Mouse (Mus musculus) heart, embryonic 12.5 days (tissue): ENCODE measurements around the gene Creb3l2. TPM values are rescaled to one million over a fixed set of nuclear protein-coding genes. Genes with fewer than 3 reads are reported as not detected.

Experiments
- ATAC-seq: fragments of 200-750 bp; cut with Nextera tagmentation; 2 replicates; pipeline ENCODE4 v1.8.0; 2017; ENCODE audit warnings: moderate TSS enrichment, moderate library complexity; ENCODE audit not compliant: insufficient number of reproducible peaks, low FRiP score
- H3K27ac ChIP-seq: fragments of 300-500 bp; sonication (generic); 2 replicates; pipeline ENCODE4 v1.5.1; 2016; ENCODE audit warnings: mild to moderate bottlenecking, moderate library complexity; ENCODE audit not compliant: poor library complexity, severe bottlenecking
- H3K27me3 ChIP-seq: fragments of 300-500 bp; sonication (generic); replicated peaks from 2 replicates; pipeline ENCODE4 v1.6.1; 2016; ENCODE audit warnings: mild to moderate bottlenecking, moderate library complexity
- H3K36me3 ChIP-seq: fragments of 300-500 bp; sonication (generic); 2 replicates; pipeline ENCODE4 v1.6.1; 2016; ENCODE audit warnings: mild to moderate bottlenecking, moderate library complexity
- H3K4me1 ChIP-seq: fragments of 300-500 bp; sonication (generic); replicated peaks from 2 replicates; pipeline ENCODE4 v1.6.1; 2016; ENCODE audit warnings: mild to moderate bottlenecking
- H3K4me2 ChIP-seq: fragments of 300-500 bp; sonication (generic); 2 replicates; pipeline ENCODE4 v1.6.1; 2016; ENCODE audit warnings: mild to moderate bottlenecking, moderate library complexity
- H3K4me3 ChIP-seq: fragments of 300-500 bp; sonication (generic); 2 replicates; pipeline ENCODE4 v1.5.1; 2016; ENCODE audit warnings: mild to moderate bottlenecking
- H3K9ac ChIP-seq: fragments of 300-500 bp; sonication (generic); 2 replicates; pipeline ENCODE4 v1.6.1; 2016; ENCODE audit warnings: mild to moderate bottlenecking, moderate library complexity
- H3K9me3 ChIP-seq: fragments of 300-500 bp; sonication (generic); replicated peaks from 2 replicates; pipeline ENCODE4 v1.6.1; 2016; ENCODE audit warnings: mild to moderate bottlenecking, moderate library complexity
- WGBS: fragments of 180-500 bp; shearing (Covaris S2); methylation state at CpG from one replicate; pipeline ENCODE4 v1.1.7; 2016; 5-methylcytosine and 5-hydroxymethylcytosine counted together
- polyA plus RNA-seq: library from polyadenylated mRNA; unstranded; fragments of >200 nt; fragmentation: Nextera tagmentation; extraction: Ambion mirVana; gene quantifications from 2 replicates; pipeline ENCODE4 v1.2.1, GENCODE M21; 2016

The Creb3l2 gene
- polyA plus RNA-seq, 1 experiment from 2014 or later: 49.4 TPM

DNA sequence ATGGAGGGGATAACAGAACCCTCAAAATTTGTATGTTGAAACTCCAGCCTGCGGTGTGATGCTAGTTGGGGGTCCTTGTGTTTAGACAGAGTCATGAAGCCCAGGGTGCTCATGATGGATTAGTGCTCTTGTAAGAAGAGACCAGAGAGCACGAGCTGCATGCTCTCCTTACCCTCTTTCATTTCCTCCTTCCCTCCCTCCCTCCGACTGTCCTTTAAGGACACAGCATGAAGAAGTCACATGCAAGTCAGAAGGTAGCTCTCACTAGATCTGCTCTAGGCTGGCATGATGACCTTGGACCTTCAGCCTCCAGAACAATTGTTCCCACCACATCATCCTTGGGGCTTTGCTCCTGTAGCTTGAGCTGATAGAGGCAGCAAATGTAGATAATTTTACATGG is 30.2 kb downstream of the Creb3l2 start:
- Histone ChIP-seq H3K9me3 (no peaks in the 10 kb centered on the region), H3K36me3 (peaks cover 20% of the 10 kb centered on the region; the same call in 1 of the 2 replicates), H3K4me3 (no peak overlapping the region), H3K4me1 (peaks cover 87% of the 10 kb centered on the region), H3K27me3 (no peaks in the 10 kb centered on the region), H3K4me2 (no peak overlapping the region), H3K9ac (no peak overlapping the region), H3K27ac (peak overlapping the region; percentile 45)
- ATAC-seq: no peak
- WGBS: 65% methylated on average over 3 of the region's 3 CpGs

GRCm38 (mm10) chr6:37409829-37410228 is 32.1 kb downstream of the Creb3l2 start:
- no peaks in the 10 kb centered on the region for H3K27me3 ChIP-seq
- ATAC-seq: no peak
- H3K4me3 ChIP-seq: no peak overlapping the region
- no peaks in the 10 kb centered on the region for H3K9me3 ChIP-seq
- 36% methylated on average over 2 of the region's 2 CpGs for WGBS
- H3K36me3 ChIP-seq: peaks cover 21% of the 10 kb centered on the region; the same call in 1 of the 2 replicates
- peak overlapping the region; percentile 46 for H3K27ac ChIP-seq
- H3K4me1 ChIP-seq: peaks cover 86% of the 10 kb centered on the region
- H3K9ac ChIP-seq: no peak overlapping the region
- no peak overlapping the region for H3K4me2 ChIP-seq

GRCm38 (mm10) chr6:37407876-37408275 is 34.1 kb downstream of the Creb3l2 start:
- H3K4me1 ChIP-seq: peaks cover 86% of the 10 kb centered on the region
- H3K9me3 ChIP-seq: no peaks in the 10 kb centered on the region
- H3K36me3 ChIP-seq: peaks cover 14% of the 10 kb centered on the region; the same call in 1 of the 2 replicates
- H3K4me2 ChIP-seq: no peak overlapping the region
- 89% methylated on average over 3 of the region's 3 CpGs for WGBS
- ATAC-seq: no peak
- H3K27me3 ChIP-seq: no peaks in the 10 kb centered on the region
- no peak overlapping the region for H3K9ac ChIP-seq
- H3K4me3 ChIP-seq: no peak overlapping the region
- H3K27ac ChIP-seq: no peak overlapping the region

- WGBS: 43% methylated on average over 6 of the region's 6 CpGs
- Histone ChIP-seq H3K4me1 (peaks cover 85% of the 10 kb centered on the region), H3K4me3 (no peak overlapping the region), H3K9ac (no peak overlapping the region), H3K36me3 (peaks cover 14% of the 10 kb centered on the region; the same call in 1 of the 2 replicates), H3K4me2 (no peak overlapping the region), H3K9me3 (no peaks in the 10 kb centered on the region), H3K27ac (no peak overlapping the region), H3K27me3 (no peaks in the 10 kb centered on the region)
- no peak for ATAC-seq
These were observed 35.0 kb downstream of the Creb3l2 start for GRCm38 (mm10) chr6:37406903-37407302.

GRCm38 (mm10) chr6:37406018-37406417 is 35.9 kb downstream of the Creb3l2 start:
- no peak overlapping the region for H3K9ac ChIP-seq
- H3K4me2 ChIP-seq: no peak overlapping the region
- H3K9me3 ChIP-seq: no peaks in the 10 kb centered on the region
- H3K27me3 ChIP-seq: no peaks in the 10 kb centered on the region
- peaks cover 12% of the 10 kb centered on the region; the same call in 1 of the 2 replicates for H3K36me3 ChIP-seq
- no peak overlapping the region; the same call in 1 of the 2 replicates for H3K27ac ChIP-seq
- H3K4me3 ChIP-seq: no peak overlapping the region
- peaks cover 85% of the 10 kb centered on the region for H3K4me1 ChIP-seq
- ATAC-seq: no peak
- 78% methylated on average over 10 of the region's 10 CpGs for WGBS

- H3K4me1 ChIP-seq: peaks cover 85% of the 10 kb centered on the region
- no peak for ATAC-seq
- H3K4me2 ChIP-seq: no peak overlapping the region
- peak overlapping the region; percentile 49; the same call in 1 of the 2 replicates for H3K27ac ChIP-seq
- 61% methylated on average over 3 of the region's 3 CpGs for WGBS
- no peak overlapping the region for H3K9ac ChIP-seq
- no peaks in the 10 kb centered on the region for H3K27me3 ChIP-seq
- no peak overlapping the region for H3K4me3 ChIP-seq
- H3K9me3 ChIP-seq: no peaks in the 10 kb centered on the region
- H3K36me3 ChIP-seq: peaks cover 12% of the 10 kb centered on the region; the same call in 1 of the 2 replicates
These were observed 37.6 kb downstream of the Creb3l2 start for GRCm38 (mm10) chr6:37404325-37404724.

- peak overlapping the region; percentile 42; the same call in 1 of the 2 replicates for H3K4me2 ChIP-seq
These were observed 40.0 kb downstream of the Creb3l2 start for GRCm38 (mm10) chr6:37401928-37402327.

GRCm38 (mm10) chr6:37400866-37401525 is 41.0 kb downstream of the Creb3l2 start:
- ATAC-seq: peak; percentile 69
- H3K9ac ChIP-seq: 0 out of 2 replicates have a peak overlapping the region, but pooled peaks have one; percentile 31

More at GRCm38 (mm10) chr6:37401928-37402327, 40.0 kb downstream of the Creb3l2 start:
- H3K4me1 ChIP-seq: peaks cover 93% of the 10 kb centered on the region
- peaks cover 3% of the 10 kb centered on the region; the same call in 1 of the 2 replicates for H3K36me3 ChIP-seq
- 26% methylated on average over 7 of the region's 7 CpGs for WGBS
- peak overlapping the region; percentile 33 for H3K9ac ChIP-seq
- peak overlapping the region; percentile 95 for H3K27ac ChIP-seq
- no peaks in the 10 kb centered on the region for H3K27me3 ChIP-seq
- no peaks in the 10 kb centered on the region for H3K9me3 ChIP-seq
- no peak overlapping the region for H3K4me3 ChIP-seq
- no peak for ATAC-seq

DNA sequence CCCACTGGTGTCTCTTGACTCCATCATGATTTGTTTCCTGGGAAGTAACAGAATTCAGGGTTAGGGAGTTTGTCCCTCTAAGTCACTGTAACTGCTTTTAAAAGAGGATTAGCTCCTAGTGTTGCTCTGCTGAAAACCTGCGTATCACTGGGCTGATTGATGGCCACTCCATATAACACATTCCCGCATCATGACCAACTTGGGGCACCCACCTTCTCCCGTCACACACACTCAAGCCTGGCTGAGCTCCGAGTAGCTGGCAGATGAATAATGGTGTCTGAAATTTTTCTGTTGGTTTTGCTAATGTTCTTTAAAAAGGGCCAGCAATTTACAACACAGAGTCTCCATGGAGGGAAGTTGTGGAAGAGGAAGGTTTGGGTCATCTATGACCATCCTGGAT is 41.8 kb downstream of the Creb3l2 start:
- H3K4me1 ChIP-seq: peaks cover 93% of the 10 kb centered on the region
- H3K9me3 ChIP-seq: no peaks in the 10 kb centered on the region
- no peak overlapping the region for H3K9ac ChIP-seq
- H3K27ac ChIP-seq: peak overlapping the region; percentile 95
- H3K27me3 ChIP-seq: no peaks in the 10 kb centered on the region
- no peaks in the 10 kb centered on the region for H3K36me3 ChIP-seq
- 50% methylated on average over 4 of the region's 4 CpGs for WGBS
- no peak for ATAC-seq
- peak overlapping the region; percentile 42; the same call in 1 of the 2 replicates for H3K4me2 ChIP-seq
- H3K4me3 ChIP-seq: no peak overlapping the region

More at GRCm38 (mm10) chr6:37400866-37401525, 41.0 kb downstream of the Creb3l2 start:
- H3K4me3 ChIP-seq: no peak overlapping the region
- H3K36me3 ChIP-seq: no peaks in the 10 kb centered on the region
- no peaks in the 10 kb centered on the region for H3K27me3 ChIP-seq
- WGBS: 28% methylated on average over 11 of the region's 11 CpGs
- H3K9me3 ChIP-seq: no peaks in the 10 kb centered on the region
- peak overlapping the region; percentile 42 for H3K4me2 ChIP-seq
- H3K27ac ChIP-seq: peak overlapping the region; percentile 95
- peaks cover 92% of the 10 kb centered on the region for H3K4me1 ChIP-seq

DNA sequence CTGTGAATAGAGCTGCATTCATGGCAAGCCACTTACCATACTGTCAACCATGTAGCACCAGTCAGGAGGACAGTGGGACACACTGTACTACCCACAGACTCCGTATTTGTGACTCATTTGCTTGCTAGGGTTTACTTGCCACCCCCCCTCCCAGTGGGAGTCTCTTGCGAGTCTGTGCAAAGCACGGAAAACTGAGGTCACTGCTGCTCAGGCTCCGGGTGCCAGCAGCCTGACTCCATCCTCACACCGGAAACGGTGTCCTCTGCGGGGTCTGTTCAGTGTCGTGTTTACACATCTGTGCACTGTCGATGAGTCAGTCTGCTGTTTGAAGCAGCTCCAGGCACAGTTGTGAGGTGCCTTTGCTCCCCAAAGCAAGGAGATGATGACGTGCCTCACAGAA is 43.0 kb downstream of the Creb3l2 start:
- Histone ChIP-seq H3K27ac (peak overlapping the region; percentile 95), H3K4me2 (peak overlapping the region; percentile 27)

DNA sequence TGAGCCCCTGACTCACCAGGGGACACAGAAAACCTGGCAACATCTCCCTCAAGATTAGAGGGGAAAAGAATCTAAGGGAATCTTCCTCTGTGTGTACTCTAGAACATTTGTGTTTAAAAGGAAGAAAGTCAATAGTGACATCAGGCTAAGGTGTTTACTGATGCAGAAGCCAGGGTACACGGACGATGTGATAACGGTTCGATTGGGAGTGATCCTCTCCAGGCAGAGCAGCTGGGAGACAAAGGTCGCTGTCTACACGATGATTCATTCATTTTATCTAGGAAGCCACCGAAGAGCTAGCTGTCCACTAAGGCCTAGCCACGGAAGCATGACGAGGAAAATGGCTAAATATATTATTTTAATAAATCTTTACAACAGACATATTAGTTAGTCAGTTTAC is 44.0 kb downstream of the Creb3l2 start:
- no peaks in the 10 kb centered on the region; the same call in 1 of the 2 replicates for H3K36me3 ChIP-seq
- no peak overlapping the region for H3K4me3 ChIP-seq
- peaks cover 95% of the 10 kb centered on the region for H3K4me1 ChIP-seq
- H3K27ac ChIP-seq: no peak overlapping the region
- H3K9ac ChIP-seq: no peak overlapping the region
- no peaks in the 10 kb centered on the region for H3K9me3 ChIP-seq
- H3K4me2 ChIP-seq: no peak overlapping the region
- ATAC-seq: no peak
- H3K27me3 ChIP-seq: no peaks in the 10 kb centered on the region
- WGBS: 22% methylated on average over 9 of the region's 9 CpGs

More for the DNA sequence above, 43.0 kb downstream of the Creb3l2 start:
- Histone ChIP-seq H3K27me3 (no peaks in the 10 kb centered on the region), H3K9me3 (no peaks in the 10 kb centered on the region), H3K36me3 (no peaks in the 10 kb centered on the region; the same call in 1 of the 2 replicates), H3K9ac (peak overlapping the region; percentile 11; the same call in 1 of the 2 replicates), H3K4me1 (peaks cover 95% of the 10 kb centered on the region), H3K4me3 (no peak overlapping the region)
- WGBS: 14% methylated on average over 10 of the region's 10 CpGs
- peak; percentile 56 for ATAC-seq
